Comparison of ENCODE assay signal across 13 mouse cellular contexts in genomic region chr10:72096951-72097350, GRCm38 (mm10).
"Had no signal": no experiment of that assay in that cellular context is flagged by ENCODE, and none has a peak within 500 bp of the region (broad histone marks: within the 10 kb centered on the region; RNA-seq: fewer than 3 reads in every experiment).

No protein-coding gene starts in this region.

- ATAC-seq: liver, embryonic 12.5 days; midbrain, embryonic 16.5 days had no signal

- DNase-seq: kidney, adult 2 months; kidney, postnatal 25 days; layer of hippocampus, adult 9-11 months; liver; lung, adult 18-20 months; lung, postnatal 10 days; lung, postnatal 36 days; right cerebral cortex, adult 18-20 months; right cerebral cortex, postnatal 25 days; thymus, adult 18-20 months; thymus, postnatal 36 days had no signal
